Mouse (Mus musculus) granulocyte monocyte progenitor cell, adult 5-6 weeks (primary cell): ENCODE measurements around the gene Flcn. TPM values are rescaled to one million over a fixed set of nuclear protein-coding genes. Genes with fewer than 3 reads are reported as not detected.
A peak's percentile ranks its signal among the peaks of the same experiment; 100 is the strongest.

Source experiments
- ATAC-seq: replicated peaks from 2 replicates; pipeline ENCODE4 v1.8.0; 2016; ENCODE audit warnings: mild to moderate bottlenecking, moderate TSS enrichment, inconsistent platforms; ENCODE audit not compliant: poor library complexity, severe bottlenecking
- total RNA-seq, 2 experiments: library from RNA; stranded (forward) in 1 of 2; stranded (reverse) in 1 of 2; fragments of 200-712, 200-1000 nt in 1 of 2; fragments of >200 nt in 1 of 2; fragmentation: Nextera tagmentation in 1 of 2; gene quantifications; 2 replicates each; pipeline ENCODE4 v1.2.3; 2014 to 2017

Flcn gene
- total RNA-seq, 2 experiments from 2014 or later, result 7.9 to 19.7 TPM

DNA sequence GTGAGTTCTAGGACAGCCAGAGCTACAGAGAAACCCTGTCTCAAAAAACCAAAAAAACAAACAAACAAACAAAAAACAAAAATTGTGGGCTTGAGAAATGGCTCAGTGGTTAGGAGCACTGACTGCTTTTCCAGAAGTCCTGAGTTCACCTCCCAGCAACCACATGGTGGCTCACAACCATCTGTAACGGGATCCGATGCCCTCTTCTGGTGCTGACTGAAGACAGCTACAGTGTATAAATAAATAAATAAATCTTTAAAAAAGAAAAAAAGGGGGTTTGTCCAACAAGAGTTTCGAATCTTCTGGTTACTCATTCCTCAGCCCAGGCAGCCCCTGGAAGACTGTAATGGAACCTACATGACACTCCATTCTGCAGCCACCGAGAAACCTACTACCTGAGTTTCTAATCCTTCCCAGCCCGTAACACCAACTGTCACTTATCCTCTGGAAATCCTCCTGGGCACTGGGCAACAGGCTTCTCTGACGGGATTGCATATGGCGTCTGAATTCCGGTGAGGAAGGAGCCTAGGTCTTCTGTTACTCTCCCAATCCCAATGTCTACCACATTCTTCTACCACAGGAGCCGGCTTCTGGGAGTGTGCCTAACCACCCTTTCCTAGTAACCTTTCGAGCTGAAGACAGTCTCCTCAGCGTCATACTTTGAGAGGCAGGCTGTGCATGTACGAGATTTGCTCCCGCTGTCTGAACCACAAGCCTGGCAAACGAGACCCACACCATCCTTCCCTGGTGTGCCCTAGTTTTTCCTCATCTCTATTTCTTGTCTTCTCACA lies 1.5 kb downstream of the Flcn start:
- no peak for ATAC-seq

- ATAC-seq, result no peak
These were observed 4.2 kb downstream of the Flcn start for GRCm38 (mm10) chr11:59805656-59806055.

DNA sequence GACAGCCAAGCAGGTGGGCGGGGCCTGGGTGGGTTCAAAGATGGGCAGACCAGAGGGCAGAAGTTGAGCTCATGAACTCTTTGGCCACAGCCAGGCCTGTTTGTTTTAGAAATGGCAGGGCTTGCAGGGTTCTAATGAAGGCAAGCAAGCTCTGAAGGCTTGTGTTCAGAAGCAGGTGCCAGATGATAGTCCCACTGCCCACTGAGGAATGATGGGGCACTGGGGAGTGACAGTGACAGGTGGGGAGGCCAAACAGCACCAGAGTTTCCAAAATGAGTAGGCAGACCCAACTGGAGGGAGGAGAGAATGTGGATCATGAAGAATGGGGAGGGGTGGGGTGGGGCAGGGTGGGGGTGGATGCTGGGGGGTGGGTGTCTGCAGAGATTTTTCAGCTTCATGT lies 4.6 kb downstream of the Flcn start:
- no peak for ATAC-seq

DNA sequence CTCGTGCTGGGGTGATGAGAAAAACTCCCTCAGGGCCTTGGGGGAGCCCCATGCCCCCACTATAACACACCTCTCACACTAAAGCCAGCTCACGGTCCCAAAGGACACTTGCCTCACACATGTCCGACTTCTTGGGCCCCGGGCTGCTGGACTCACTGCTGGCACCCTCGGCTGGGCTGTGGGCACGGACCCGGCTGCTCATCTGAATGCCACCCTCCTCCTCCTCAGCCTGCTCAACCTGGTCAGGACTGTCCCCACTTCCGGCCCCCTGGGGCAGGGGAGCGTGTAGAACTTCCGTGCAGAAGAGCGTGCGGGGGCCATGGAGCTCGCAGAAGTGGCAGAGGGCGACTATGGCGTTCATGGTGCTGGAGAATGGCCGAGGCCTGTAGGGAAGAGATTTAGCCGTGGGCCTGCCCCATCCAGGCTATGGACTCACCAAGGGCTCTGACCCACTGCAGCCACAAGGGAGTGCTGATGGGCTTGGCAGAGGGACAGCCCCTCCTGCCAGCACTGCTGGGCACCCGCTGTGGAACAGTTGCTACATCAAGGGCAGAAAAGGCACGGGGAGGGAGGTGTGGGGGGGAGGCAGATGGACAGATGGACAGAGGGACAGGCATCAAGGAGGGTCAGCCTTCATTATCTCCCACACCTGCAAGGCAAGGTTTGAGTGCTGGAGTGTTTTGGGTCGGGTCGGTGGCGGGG lies 5.3 kb downstream of the Flcn start:
- ATAC-seq, result no peak

DNA sequence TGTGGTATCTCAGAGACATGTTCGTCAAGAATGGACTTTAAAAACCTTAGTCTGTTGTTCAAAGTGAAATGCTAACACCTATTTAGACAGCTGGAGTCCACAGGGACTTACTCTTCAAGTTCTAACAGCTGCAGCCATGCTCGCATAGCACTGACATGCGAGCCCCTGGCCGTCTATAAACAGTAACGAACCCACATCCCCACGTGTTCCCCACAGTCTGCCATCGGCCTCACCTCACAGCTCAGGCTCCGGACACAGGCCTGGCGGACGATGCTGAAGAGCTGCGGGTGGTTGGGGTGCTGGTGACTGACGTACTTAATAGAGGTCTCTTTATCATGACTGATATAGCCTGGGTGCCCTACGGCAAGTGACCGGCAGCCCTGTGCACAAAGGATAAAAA lies 6.3 kb downstream of the Flcn start:
- no peak for ATAC-seq

DNA sequence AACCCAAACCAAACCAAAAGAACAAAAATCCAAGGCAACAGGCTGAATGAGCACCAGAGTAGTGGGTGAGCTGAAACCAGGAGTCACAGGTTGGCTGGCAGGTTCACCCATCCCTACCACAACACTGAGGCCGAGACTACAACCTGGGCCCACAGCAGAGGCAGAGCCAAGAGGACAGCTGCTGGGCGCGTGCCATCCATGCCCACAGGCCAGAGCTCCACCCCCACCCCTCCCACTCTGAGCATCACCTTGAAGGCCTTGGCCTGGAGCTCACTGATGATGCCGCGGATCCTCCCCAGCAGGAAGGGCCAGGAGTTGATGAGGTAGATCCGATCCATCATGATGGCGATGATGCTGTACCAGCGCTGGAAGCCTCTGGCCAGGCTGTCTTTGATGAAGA lies 7.9 kb downstream of the Flcn start:
- ATAC-seq, result no peak

DNA sequence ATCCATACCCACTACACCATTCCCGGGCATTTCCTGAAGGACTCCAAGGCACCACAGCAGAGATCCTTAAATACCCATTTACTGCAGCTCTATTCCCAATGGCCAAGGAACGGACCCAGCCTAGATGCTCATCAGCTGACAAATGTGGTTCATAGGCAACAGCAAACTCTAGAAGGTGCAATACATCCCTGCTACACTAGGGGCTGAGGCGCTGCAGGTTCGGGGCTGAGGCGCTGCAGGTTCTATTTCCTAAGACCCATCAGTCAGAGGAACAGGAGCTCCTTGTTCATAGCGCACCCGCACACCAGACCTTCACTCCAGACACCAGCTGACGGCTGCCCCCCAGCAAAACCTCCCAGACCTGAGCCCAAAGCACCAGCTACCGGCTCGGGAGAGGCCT lies 9.4 kb downstream of the Flcn start:
- no peak; the same call in 1 of the 2 replicates for ATAC-seq

DNA sequence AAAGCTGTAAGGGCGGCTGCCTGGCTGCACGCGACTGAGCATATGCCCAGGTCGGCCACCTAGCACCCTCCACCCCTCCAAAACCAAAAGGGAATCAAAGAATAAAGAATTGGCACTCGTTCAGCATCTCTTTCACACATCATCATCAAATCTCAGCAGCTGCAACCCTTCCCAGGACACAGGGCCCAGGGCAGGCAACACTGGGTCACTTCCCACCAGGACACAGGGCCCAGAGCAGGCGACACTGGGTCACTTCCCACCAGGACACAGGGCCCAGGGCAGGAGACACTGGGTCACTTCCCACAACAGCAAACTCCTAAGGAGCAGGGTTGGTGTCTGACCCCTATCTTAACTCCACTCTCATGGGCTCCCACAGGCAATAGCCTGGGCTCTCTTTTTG lies 16.4 kb downstream of the Flcn start:
- ATAC-seq, result no peak

DNA sequence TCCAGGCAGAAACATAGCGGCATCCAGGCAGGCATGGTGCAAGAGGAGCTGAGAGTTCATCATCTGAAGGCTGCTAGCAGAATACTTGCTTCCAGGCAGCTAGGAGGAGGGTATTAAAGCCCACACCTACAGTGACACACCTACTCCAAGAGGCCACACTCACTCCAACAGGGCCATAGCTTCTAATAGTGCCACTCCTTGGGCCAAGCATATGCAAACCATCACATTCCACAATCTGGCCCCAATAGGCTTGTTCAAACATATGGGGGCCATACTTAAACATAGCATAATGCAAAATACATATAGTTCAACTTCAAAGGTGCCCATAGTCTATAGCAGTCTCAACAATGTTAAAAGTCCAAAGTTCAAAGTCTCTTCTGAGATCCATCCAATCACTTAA lies 20.5 kb downstream of the Flcn start:
- ATAC-seq, result no peak

DNA sequence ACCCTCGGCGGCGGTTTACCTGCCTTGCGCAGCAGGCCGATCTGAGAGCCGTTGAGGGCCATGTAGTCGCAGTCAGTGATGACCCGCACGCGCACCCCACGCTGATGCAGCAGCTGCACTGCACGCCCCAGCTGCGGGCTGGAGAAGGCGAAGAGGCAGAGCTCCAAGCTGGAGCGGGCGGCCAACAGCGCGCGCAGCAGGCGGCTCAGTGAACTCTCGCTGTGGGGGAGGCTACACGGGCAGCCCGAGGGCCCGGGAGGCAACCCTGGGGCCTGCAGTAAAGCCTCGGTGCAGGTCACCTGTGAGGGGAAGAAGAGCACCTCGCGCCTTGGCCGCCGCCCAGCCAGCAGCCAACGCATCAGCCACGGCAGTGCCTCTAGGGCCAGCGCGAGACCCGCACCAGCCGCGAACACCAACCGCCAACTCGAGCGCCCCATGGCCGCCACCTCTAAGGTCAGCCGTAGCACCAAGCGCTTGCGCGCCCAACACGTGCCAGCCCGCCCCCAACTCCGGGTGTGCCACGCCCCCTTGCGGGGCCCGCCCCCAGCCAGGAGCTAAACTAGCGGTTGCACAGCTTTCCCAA lies 22.5 kb downstream of the Flcn start, which contains the start of gene Pld6:
TSS of gene Pld6 (minus strand) at position 447 of the 583 bp plus-strand sequence.
- peak; percentile 94 for ATAC-seq

DNA sequence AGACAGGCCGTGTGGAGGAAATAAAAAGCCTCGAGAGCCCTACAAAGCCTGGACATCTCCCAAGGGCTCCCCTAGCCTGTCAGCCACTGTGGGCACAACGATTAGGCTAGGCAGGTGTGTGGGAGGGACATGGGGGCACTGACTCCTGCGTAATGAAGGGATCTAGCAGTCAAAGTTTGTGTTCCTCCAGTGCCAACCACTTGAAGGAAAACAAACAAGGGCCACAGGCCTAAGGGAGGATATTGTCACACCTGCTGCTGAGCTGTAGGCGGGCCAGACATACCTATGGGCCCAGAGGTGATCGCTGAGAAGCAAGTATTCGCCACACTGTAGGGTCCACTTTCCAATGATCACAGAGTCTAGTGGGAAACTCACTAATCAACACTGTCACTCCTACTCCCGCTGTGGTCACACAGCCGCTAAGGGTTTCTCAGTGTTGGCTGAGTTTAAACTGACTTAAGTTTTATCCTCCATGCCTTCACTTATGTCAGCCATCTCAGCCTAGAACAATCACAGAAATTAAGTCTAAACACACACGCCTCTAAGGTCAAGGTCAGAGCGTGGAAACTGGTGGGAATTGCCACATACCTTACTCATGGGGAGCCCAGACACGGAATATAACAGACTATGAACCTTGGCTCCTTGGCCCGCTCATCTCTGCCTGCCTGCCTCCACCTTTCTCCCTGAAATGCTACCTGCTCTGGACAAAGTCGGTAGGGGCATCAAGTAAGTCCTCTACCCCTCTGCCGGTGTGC lies 23.2 kb downstream of the Flcn start:
- peak; percentile 9; the same call in 1 of the 2 replicates for ATAC-seq

GRCm38 (mm10) chr11:59783591-59783990 lies 26.2 kb downstream of the Flcn start:
- ATAC-seq, result no peak

- ATAC-seq, result no peak
These were observed 27.7 kb downstream of the Flcn start for GRCm38 (mm10) chr11:59782091-59782590.

GRCm38 (mm10) chr11:59780241-59780640 lies 29.6 kb downstream of the Flcn start:
- ATAC-seq, result no peak

GRCm38 (mm10) chr11:59779406-59779805 lies 30.4 kb downstream of the Flcn start:
- ATAC-seq, result no peak

DNA sequence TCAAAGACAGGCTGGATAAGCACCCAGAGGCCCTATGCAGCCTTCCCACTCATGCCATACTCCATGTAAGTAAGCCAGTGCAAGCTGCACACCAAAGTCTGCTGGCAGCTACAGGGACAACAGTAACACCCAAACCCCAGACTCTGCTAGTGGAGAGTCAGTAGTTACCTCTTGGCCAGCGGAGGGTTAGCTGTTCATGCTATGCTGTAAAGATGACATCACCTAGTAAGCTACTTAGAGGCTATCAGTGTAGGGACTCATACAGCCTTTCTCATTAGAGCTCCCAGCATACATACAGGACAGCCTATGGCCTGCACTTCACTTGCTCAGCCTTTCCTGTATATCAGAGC lies 31.0 kb downstream of the Flcn start:
- ATAC-seq, result no peak

DNA sequence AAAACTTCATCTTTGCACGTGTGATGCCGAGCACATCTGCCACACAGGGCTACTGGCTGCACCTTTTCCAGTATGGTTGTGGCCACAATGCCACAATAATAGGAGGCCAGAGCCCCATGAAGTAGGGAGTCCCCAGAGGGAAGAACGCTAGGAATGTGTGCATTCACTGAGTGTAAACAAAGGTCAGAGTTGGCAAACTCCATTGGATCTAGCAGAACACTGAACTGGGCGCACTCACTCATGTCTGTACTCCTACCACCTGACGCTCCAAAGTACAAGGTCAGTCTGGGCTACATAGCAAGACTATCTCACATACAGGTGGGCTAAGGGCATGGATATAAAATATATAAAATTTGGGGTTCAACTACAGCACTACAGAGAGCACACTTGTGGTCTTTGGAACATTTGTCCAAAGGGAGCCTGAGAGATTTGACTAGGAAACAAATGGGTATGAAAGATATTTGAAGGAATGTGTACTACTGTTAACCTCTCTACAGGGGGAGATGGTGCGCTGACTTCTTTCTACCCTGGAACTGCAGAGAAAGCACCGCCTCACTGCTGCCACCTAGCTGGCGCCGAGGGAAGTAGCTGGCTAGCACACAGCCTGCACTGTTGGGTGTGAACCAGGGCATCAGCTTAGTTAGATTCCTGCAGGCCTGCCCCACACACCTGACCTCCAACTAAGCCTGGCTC lies 31.5 kb downstream of the Flcn start:
- ATAC-seq, result peak; percentile 100

DNA sequence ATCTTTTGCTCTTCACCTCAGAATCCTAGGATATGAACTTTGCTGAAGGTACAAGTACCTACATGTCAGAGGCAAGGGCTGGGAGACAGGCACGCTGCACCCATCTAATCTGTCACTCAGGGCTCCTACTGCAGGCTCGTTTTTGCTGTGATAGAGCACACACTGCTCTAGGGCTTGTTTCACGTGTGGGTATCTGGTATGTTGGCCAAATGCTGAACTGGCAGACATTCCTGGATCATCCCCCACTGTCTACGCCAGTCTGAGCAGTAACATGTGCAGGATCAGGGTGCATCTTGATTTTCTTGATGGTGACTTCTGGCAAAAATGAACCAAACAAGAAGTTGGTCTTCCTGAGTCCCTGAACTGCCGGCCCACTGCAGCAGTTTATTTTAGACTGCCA lies 32.6 kb downstream of the Flcn start:
- no peak for ATAC-seq

DNA sequence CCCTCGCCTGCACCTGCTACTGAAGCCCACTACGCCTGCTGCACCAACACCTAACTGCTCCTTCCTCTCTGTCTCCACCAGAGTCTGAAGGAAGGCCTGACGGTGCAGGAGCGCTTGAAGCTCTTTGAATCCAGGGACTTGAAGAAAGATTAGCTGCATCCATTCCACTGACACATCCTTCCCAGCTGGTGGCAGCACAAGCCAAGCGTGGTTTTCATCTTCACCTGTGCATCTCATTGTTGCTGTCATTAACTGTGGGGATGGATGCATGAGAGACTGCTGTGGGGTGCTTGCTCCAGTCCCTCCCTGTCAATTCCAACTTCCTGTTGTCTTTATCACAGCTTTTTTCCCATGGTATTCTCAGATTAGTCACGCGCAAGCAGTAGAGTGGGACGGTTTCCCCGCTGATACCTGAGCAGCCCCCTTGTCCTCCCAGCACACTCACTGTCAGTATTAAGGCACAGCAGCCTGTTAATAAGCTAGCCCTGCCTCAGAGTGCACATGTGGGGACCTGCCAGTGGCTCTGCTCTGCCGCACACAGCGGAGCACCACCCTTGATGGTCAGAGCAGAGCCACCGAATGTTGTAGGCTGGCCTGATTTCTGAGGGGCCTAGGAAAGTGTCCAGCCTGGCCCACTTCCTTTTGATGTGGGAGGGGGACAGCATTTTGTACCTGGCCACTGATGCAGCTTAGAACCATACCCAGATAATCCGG lies 34.2 kb downstream of the Flcn start:
- ATAC-seq, result no peak
